Mouse (Mus musculus) neural tube, embryonic 14.5 days (tissue): ENCODE measurements around the gene Btnl6. TPM values are rescaled to one million over a fixed set of nuclear protein-coding genes. Genes with fewer than 3 reads are reported as not detected.
"Not testable (repeated sequence)": the region's sequence is repeated elsewhere in the genome, so short reads cannot be mapped to it uniquely, and the experiment has no call there.

Experiments
- ATAC-seq: fragments of 200-750 bp; cut with Nextera tagmentation; 2 replicates; pipeline ENCODE4 v1.8.0; 2017; ENCODE audit warnings: low read depth, mild to moderate bottlenecking, moderate TSS enrichment, moderate library complexity
- H3K27ac ChIP-seq: fragments of 300-500 bp; sonication (generic); 2 replicates; pipeline ENCODE4 v1.5.1; 2014; ENCODE audit warnings: low read depth, mild to moderate bottlenecking, control low read depth, low read length, moderate library complexity, mixed read lengths
- H3K27me3 ChIP-seq: fragments of 300-500 bp; sonication (generic); 2 replicates; pipeline ENCODE4 v1.6.1; 2014; ENCODE audit warnings: low read length; ENCODE audit not compliant: control insufficient read depth, insufficient read depth
- H3K36me3 ChIP-seq: fragments of 300-500 bp; sonication (generic); 2 replicates; pipeline ENCODE4 v1.6.1; 2014; ENCODE audit warnings: low read length, mixed read lengths; ENCODE audit not compliant: control insufficient read depth, insufficient read depth
- H3K4me1 ChIP-seq: fragments of 300-500 bp; sonication (generic); 2 replicates; pipeline ENCODE4 v1.6.1; 2014; ENCODE audit warnings: low read length; ENCODE audit not compliant: control insufficient read depth, insufficient read depth
- H3K4me2 ChIP-seq: fragments of 300-500 bp; sonication (generic); 2 replicates; pipeline ENCODE4 v1.6.1; 2014; ENCODE audit warnings: mild to moderate bottlenecking, low read depth, low read length, control low read depth
- H3K4me3 ChIP-seq: fragments of 300-500 bp; sonication (generic); 2 replicates; pipeline ENCODE4 v1.5.1; 2014; ENCODE audit warnings: low read depth, low read length, control low read depth, mixed read lengths
- H3K9ac ChIP-seq: fragments of 300-500 bp; sonication (generic); replicated peaks from 2 replicates; pipeline ENCODE4 v1.6.1; 2014; ENCODE audit warnings: low read depth, mild to moderate bottlenecking, control low read depth, low read length, mixed read lengths
- H3K9me3 ChIP-seq: fragments of 300-500 bp; sonication (generic); 2 replicates; pipeline ENCODE4 v1.6.1; 2016; ENCODE audit warnings: low read length; ENCODE audit not compliant: control insufficient read depth
- WGBS: fragments of 180-500 bp; shearing (Covaris S2); extraction: QIAGEN DNeasy Blood & Tissue Kit; methylation state at CpG from one replicate; pipeline ENCODE4 v1.1.7; 2014; 5-methylcytosine and 5-hydroxymethylcytosine counted together
- polyA plus RNA-seq: library from polyadenylated mRNA; unstranded; fragments of >200 nt; fragmentation: Nextera tagmentation; extraction: Ambion mirVana; gene quantifications from 2 replicates; pipeline ENCODE4 v1.2.1, GENCODE M21; 2014

The Btnl6 gene
- polyA plus RNA-seq, 1 experiment from 2014 or later, result not detected

- H3K27me3 ChIP-seq, H3K27ac ChIP-seq, H3K4me3 ChIP-seq, H3K4me2 ChIP-seq, H3K4me1 ChIP-seq, H3K9me3 ChIP-seq, H3K9ac ChIP-seq, H3K36me3 ChIP-seq, ATAC-seq: not testable (repeated sequence)
- WGBS, result 91% methylated on average over 4 of the region's 5 CpGs
Observed at GRCm38 (mm10) chr17:34477238-34478013, 39.7 kb downstream of the Btnl6 start, which contains the start of gene Btnl4. Gene Btnl4, minus strand, starts transcription at chr17:34477318.

GRCm38 (mm10) chr17:34476427-34476826 lies 40.7 kb downstream of the Btnl6 start:
- Histone ChIP-seq H3K27ac (no peak overlapping the region), H3K36me3 (no peaks in the 10 kb centered on the region), H3K27me3 (no peaks in the 10 kb centered on the region), H3K4me1 (no peaks in the 10 kb centered on the region), H3K9me3 (no peaks in the 10 kb centered on the region), H3K9ac (no peak overlapping the region), H3K4me2 (no peak overlapping the region), H3K4me3 (no peak overlapping the region)
- 58% methylated on average over 2 of the region's 2 CpGs for WGBS
- ATAC-seq, result no peak

- Histone ChIP-seq H3K9me3 (no peaks in the 10 kb centered on the region), H3K27ac (no peak overlapping the region), H3K4me1 (no peaks in the 10 kb centered on the region), H3K4me3 (no peak overlapping the region), H3K36me3 (no peaks in the 10 kb centered on the region), H3K27me3 (no peaks in the 10 kb centered on the region), H3K9ac (no peak overlapping the region), H3K4me2 (no peak overlapping the region)
- no peak for ATAC-seq
- WGBS, result 85% methylated on average over 3 of the region's 3 CpGs
Observed at GRCm38 (mm10) chr17:34475060-34475459, 42.1 kb downstream of the Btnl6 start.

- H3K27me3 ChIP-seq, result no peaks in the 10 kb centered on the region
- H3K9ac ChIP-seq, result no peak overlapping the region
- no peaks in the 10 kb centered on the region for H3K36me3 ChIP-seq
- no peak overlapping the region for H3K4me3 ChIP-seq
- no peaks in the 10 kb centered on the region for H3K4me1 ChIP-seq
- H3K4me2 ChIP-seq, result no peak overlapping the region
- 87% methylated on average over 2 of the region's 2 CpGs for WGBS
- no peak for ATAC-seq
- no peaks in the 10 kb centered on the region for H3K9me3 ChIP-seq
- H3K27ac ChIP-seq, result no peak overlapping the region
Observed at GRCm38 (mm10) chr17:34470491-34470890, 46.7 kb downstream of the Btnl6 start.

- not testable (repeated sequence) for H3K9me3 ChIP-seq, H3K4me1 ChIP-seq, H3K27ac ChIP-seq, H3K4me3 ChIP-seq, H3K36me3 ChIP-seq, ATAC-seq, H3K27me3 ChIP-seq, H3K9ac ChIP-seq, H3K4me2 ChIP-seq
Observed at GRCm38 (mm10) chr17:34465906-34466305, 51.2 kb downstream of the Btnl6 start.

GRCm38 (mm10) chr17:34459255-34459654 lies 57.9 kb downstream of the Btnl6 start:
- H3K27me3 ChIP-seq, result no peaks in the 10 kb centered on the region
- ATAC-seq, result no peak
- WGBS, result 91% methylated on average over 3 of the region's 3 CpGs

More at GRCm38 (mm10) chr17:34459255-34459654, 57.9 kb downstream of the Btnl6 start:
- no peak overlapping the region for H3K4me2 ChIP-seq
- H3K36me3 ChIP-seq, result no peaks in the 10 kb centered on the region
- H3K27ac ChIP-seq, result no peak overlapping the region
- no peaks in the 10 kb centered on the region for H3K4me1 ChIP-seq
- H3K9me3 ChIP-seq, result no peaks in the 10 kb centered on the region
- H3K9ac ChIP-seq, result no peak overlapping the region
- no peak overlapping the region for H3K4me3 ChIP-seq

Other genes with a start within 250 kb of the Btnl6 start
- 0.24 TPM in 1 of 2 replicates, not detected in the other for gene H2-Aa, start 229.5 kb downstream of the Btnl6 start, polyA plus RNA-seq
- gene H2-Eb1, start 211.5 kb downstream of the Btnl6 start, polyA plus RNA-seq, result 3.5 and 4.0 TPM in 2 replicates
- 0.15 and 0.17 TPM in 2 replicates for gene H2-Eb2, start 191.7 kb downstream of the Btnl6 start, polyA plus RNA-seq
- not detected in 2 replicates for gene Btnl2, start 162.5 kb downstream of the Btnl6 start, polyA plus RNA-seq
- not detected in 2 replicates for gene Btnl1, start 140.2 kb downstream of the Btnl6 start, polyA plus RNA-seq
- gene BC051142, start 118.5 kb downstream of the Btnl6 start, polyA plus RNA-seq, result 4.2 and 6.0 TPM in 2 replicates
- gene Btnl4, start 40.0 kb downstream of the Btnl6 start, polyA plus RNA-seq, result not detected in 2 replicates
- 7.0 and 10.1 TPM in 2 replicates for gene Notch4, start 46.9 kb upstream of the Btnl6 start, polyA plus RNA-seq
- gene Gpsm3, start 72.5 kb upstream of the Btnl6 start, polyA plus RNA-seq, result 1.4 and 3.7 TPM in 2 replicates
- gene Pbx2, start 73.9 kb upstream of the Btnl6 start, polyA plus RNA-seq, result 7.7 and 8.2 TPM in 2 replicates
- 1.2 and 1.4 TPM in 2 replicates for gene Ager, start 80.5 kb upstream of the Btnl6 start, polyA plus RNA-seq
- gene Rnf5, start 86.3 kb upstream of the Btnl6 start, polyA plus RNA-seq, result 213 and 221 TPM in 2 replicates
- 103 and 108 TPM in 2 replicates for gene Agpat1, start 86.9 kb upstream of the Btnl6 start, polyA plus RNA-seq
- gene Egfl8, start 98.6 kb upstream of the Btnl6 start, polyA plus RNA-seq, result 6.0 and 18.2 TPM in 2 replicates
- gene Ppt2, start 111.2 kb upstream of the Btnl6 start, polyA plus RNA-seq, result 21.9 and 25.4 TPM in 2 replicates
- gene Prrt1, start 112.2 kb upstream of the Btnl6 start, polyA plus RNA-seq, result 6.7 and 9.3 TPM in 2 replicates
- 11.5 and 14.8 TPM in 2 replicates for gene Fkbpl, start 127.4 kb upstream of the Btnl6 start, polyA plus RNA-seq
- 71.8 and 92.5 TPM in 2 replicates for gene Atf6b, start 129.8 kb upstream of the Btnl6 start, polyA plus RNA-seq
- 0.23 and 0.32 TPM in 2 replicates for gene Tnxb, start 153.2 kb upstream of the Btnl6 start, polyA plus RNA-seq
- gene C4b, start 226.5 kb upstream of the Btnl6 start, polyA plus RNA-seq, result not detected in 2 replicates